Comparison of ENCODE assay signal across 19 mouse cellular contexts in genomic region chr11:68273855-68274254, GRCm38 (mm10).
DNase-seq lines count a peak whose midpoint lies in the region; ATAC-seq lines count a peak whose summit lies in the region.
"Had no signal": no experiment of that assay in that cellular context is flagged by ENCODE, and none has a peak within 500 bp of the region (broad histone marks: within the 10 kb centered on the region; RNA-seq: fewer than 3 reads in every experiment).

No protein-coding gene starts in this region.

- no peaks in the 10 kb centered on the region for H3K27me3 ChIP-seq in forebrain, embryonic 14.5 days (replicated peaks; ENCODE audit: control insufficient read depth, insufficient read depth, low read length)
- no peaks in the 10 kb centered on the region for H3K27me3 ChIP-seq in neural tube, embryonic 11.5 days (ENCODE audit: control insufficient read depth, insufficient read depth, low read length)
- peaks cover 13% of the 10 kb centered on the region; the same call in 1 of the 2 replicates for H3K27me3 ChIP-seq in liver, embryonic 11.5 days (replicated peaks; ENCODE audit: control insufficient read depth, insufficient read depth, low read length)
- H3K27me3 ChIP-seq: limb, embryonic 15.5 days; lung, embryonic 15.5 days had no signal

- peak overlapping the region; percentile 16; the same call in 1 of the 2 replicates for H3K4me2 ChIP-seq in forebrain, embryonic 14.5 days (ENCODE audit: low read length)
- H3K4me2 ChIP-seq in neural tube, embryonic 11.5 days (ENCODE audit: low read depth) = no peak overlapping the region
- H3K4me2 ChIP-seq in liver, embryonic 11.5 days = no peak overlapping the region
- H3K4me2 ChIP-seq: limb, embryonic 15.5 days; lung, embryonic 15.5 days had no signal

- peak; percentile 78 for DNase-seq in embryo, embryonic 10.5 days (ENCODE audit: low spot score)
- DNase-seq in forebrain, embryonic 14.5 days (ENCODE audit: low spot score) = peak; percentile 54
- peak; percentile 68 for DNase-seq in mesoderm, embryonic 11.5 days (ENCODE audit: low read depth, low spot score)
- peak; percentile 72 for DNase-seq in neural tube, embryonic 11.5 days (ENCODE audit: low spot score)
- DNase-seq in lung, postnatal 14 days = no peak
- no peak for DNase-seq in liver, embryonic 11.5 days (ENCODE audit: low spot score)
- no peak for DNase-seq in cerebellum, adult 18-20 months
- DNase-seq in kidney, adult 11 months = no peak
- DNase-seq: adrenal gland, postnatal 25 days; B cell, adult 2 months; cerebellum, postnatal 25 days; gastrocnemius, adult 2 months; kidney, postnatal 4 days; thymus, postnatal 14 days had no signal

- no peaks in the 10 kb centered on the region for H3K36me3 ChIP-seq in forebrain, embryonic 14.5 days (ENCODE audit: control insufficient read depth, insufficient read depth, low read length)
- no peaks in the 10 kb centered on the region for H3K36me3 ChIP-seq in neural tube, embryonic 11.5 days (ENCODE audit: control insufficient read depth, insufficient read depth, low read length)
- no peaks in the 10 kb centered on the region for H3K36me3 ChIP-seq in liver, embryonic 11.5 days (ENCODE audit: control insufficient read depth, insufficient read depth, low read length)
- H3K36me3 ChIP-seq: limb, embryonic 15.5 days; lung, embryonic 15.5 days had no signal

- 10% methylated on average over 12 of the region's 12 CpGs for WGBS in forebrain, embryonic 14.5 days
- 45% methylated on average over 12 of the region's 12 CpGs for WGBS in neural tube, embryonic 11.5 days
- 77% methylated on average over 12 of the region's 12 CpGs for WGBS in liver, embryonic 11.5 days

- peaks cover 17% of the 10 kb centered on the region for H3K4me1 ChIP-seq in forebrain, embryonic 14.5 days (ENCODE audit: control insufficient read depth, insufficient read depth, low read length)
- peaks cover 38% of the 10 kb centered on the region for H3K4me1 ChIP-seq in neural tube, embryonic 11.5 days (ENCODE audit: control insufficient read depth, insufficient read depth, low read length)
- no peaks in the 10 kb centered on the region for H3K4me1 ChIP-seq in liver, embryonic 11.5 days (replicated peaks; ENCODE audit: control insufficient read depth, insufficient read depth, low read length)
- H3K4me1 ChIP-seq: megakaryocyte, embryonic 14.5 days had no signal

- peak overlapping the region; percentile 32 for H3K9ac ChIP-seq in forebrain, embryonic 14.5 days (ENCODE audit: low read length)
- no peak overlapping the region for H3K9ac ChIP-seq in neural tube, embryonic 11.5 days (ENCODE audit: low read length)
- H3K9ac ChIP-seq in liver, embryonic 11.5 days (ENCODE audit: low read depth, low read length) = no peak overlapping the region
- H3K9ac ChIP-seq: limb, embryonic 15.5 days; lung, embryonic 15.5 days had no signal

- no peak overlapping the region for H3K27ac ChIP-seq in forebrain, embryonic 14.5 days (ENCODE audit: low read depth, low read length)
- peak overlapping the region; percentile 72 for H3K27ac ChIP-seq in neural tube, embryonic 11.5 days (ENCODE audit: low read depth, low read length)
- H3K27ac ChIP-seq in liver, embryonic 11.5 days (ENCODE audit: low read depth, low read length) = no peak overlapping the region
- H3K27ac ChIP-seq: gastrocnemius, adult 2 months; limb, embryonic 15.5 days; lung, embryonic 15.5 days had no signal

- ATAC-seq in forebrain, embryonic 14.5 days = peak; percentile 60; the same call in 1 of the 2 replicates
- ATAC-seq in neural tube, embryonic 11.5 days (ENCODE audit: insufficient read depth, low FRiP score, low TSS enrichment) = peak; percentile 67
- ATAC-seq in liver, embryonic 11.5 days (replicated peaks; ENCODE audit: low FRiP score) = no peak
- ATAC-seq: intestine, postnatal 0 days had no signal

- H3K4me3 ChIP-seq in forebrain, embryonic 14.5 days (ENCODE audit: low read depth, low read length) = no peak overlapping the region
- H3K4me3 ChIP-seq in neural tube, embryonic 11.5 days (ENCODE audit: low read depth, low read length) = no peak overlapping the region
- H3K4me3 ChIP-seq in liver, embryonic 11.5 days (ENCODE audit: low read depth, low read length) = no peak overlapping the region
- H3K4me3 ChIP-seq: erythroblast, embryonic 14.5 days; gastrocnemius, adult 2 months; limb, embryonic 15.5 days; lung, embryonic 15.5 days; megakaryocyte, embryonic 14.5 days had no signal

- no peaks in the 10 kb centered on the region for H3K9me3 ChIP-seq in forebrain, embryonic 14.5 days (replicated peaks; ENCODE audit: control insufficient read depth, low read length)
- H3K9me3 ChIP-seq in neural tube, embryonic 11.5 days (ENCODE audit: control insufficient read depth, low read length) = no peaks in the 10 kb centered on the region
- H3K9me3 ChIP-seq in liver, embryonic 11.5 days (ENCODE audit: control insufficient read depth, low read length) = no peaks in the 10 kb centered on the region
- H3K9me3 ChIP-seq: limb, embryonic 15.5 days; lung, embryonic 15.5 days; megakaryocyte, embryonic 14.5 days had no signal

Comparison
In these comparisons a context has a peak if more than half of its experiments do, and no peak if none do; other contexts are left out.
1. DNase-seq: peak in embryo, embryonic 10.5 days (single experiment), forebrain, embryonic 14.5 days (single experiment), mesoderm, embryonic 11.5 days (single experiment) and neural tube, embryonic 11.5 days (single experiment); none in lung, postnatal 14 days (single experiment), liver, embryonic 11.5 days (single experiment), cerebellum, adult 18-20 months (0 of 2) and kidney, adult 11 months (single experiment).